Mouse (Mus musculus) MEL (cell line): Measurements from ENCODE around the gene Selenon. TPM values are rescaled to one million over a fixed set of nuclear protein-coding genes. Genes with fewer than 3 reads are reported as not detected.

ENCODE experiments used
- DNase-seq: peaks from one replicate; pipeline ENCODE4 v3.0.0; 2011; ENCODE audit warnings: low read depth, low spot score
- H3K27ac ChIP-seq: 2 replicates; pipeline ENCODE4 v1.5.1; 2012; ENCODE audit warnings: low read depth, mild to moderate bottlenecking, control low read depth, low read length, moderate library complexity; ENCODE audit not compliant: control insufficient read depth
- H3K27me3 ChIP-seq, 2 experiments: fragments of 150-350 bp in 1 of 2; sonication (generic) in 1 of 2; 2 replicates each; pipeline ENCODE4 v1.6.1; 2012; ENCODE audit warnings: low read length in 2 of 2, mild to moderate bottlenecking in 2 of 2, improper control_type of control experiment in 1 of 2, moderate library complexity in 1 of 2; ENCODE audit not compliant: insufficient read depth in 2 of 2, control insufficient read depth in 1 of 2
- H3K36me3 ChIP-seq, 2 experiments: 2 replicates each; pipeline ENCODE4 v1.6.1; 2012 to 2014; ENCODE audit warnings: low read length in 2 of 2, improper control_type of control experiment in 1 of 2, inconsistent platforms in 1 of 2, mild to moderate bottlenecking in 1 of 2; ENCODE audit not compliant: insufficient read depth in 2 of 2, control insufficient read depth in 1 of 2
- H3K4me1 ChIP-seq, 2 experiments: fragments of 150-350 bp in 1 of 2; sonication (generic) in 1 of 2; 2 replicates each; pipeline ENCODE4 v1.6.1; 2012; ENCODE audit warnings: low read length in 2 of 2, improper control_type of control experiment in 1 of 2, mild to moderate bottlenecking in 1 of 2; ENCODE audit not compliant: insufficient read depth in 2 of 2, control insufficient read depth in 1 of 2
- H3K4me3 ChIP-seq, 2 experiments: fragments of 150-350 bp in 1 of 2; sonication (generic) in 1 of 2; 2 replicates each; pipeline ENCODE4 v1.5.1; 2012; ENCODE audit warnings: low read depth in 2 of 2, low read length in 2 of 2, mild to moderate bottlenecking in 2 of 2, moderate library complexity in 2 of 2, control low read depth in 1 of 2, improper control_type of control experiment in 1 of 2; ENCODE audit not compliant: control insufficient read depth in 1 of 2, insufficient read depth in 1 of 2
- H3K79me2 ChIP-seq: 2 replicates; pipeline ENCODE4 v1.6.1; 2012; ENCODE audit warnings: mild to moderate bottlenecking, low read length, moderate library complexity; ENCODE audit not compliant: control insufficient read depth, poor library complexity, insufficient read depth
- H3K9ac ChIP-seq: 2 replicates; pipeline ENCODE4 v1.6.1; 2012; ENCODE audit warnings: low read depth, mild to moderate bottlenecking, control low read depth, low read length, moderate library complexity; ENCODE audit not compliant: control insufficient read depth, poor library complexity, severe bottlenecking
- H3K9me3 ChIP-seq: fragments of 150-350 bp; sonication (generic); replicated peaks from 2 replicates; pipeline ENCODE4 v1.6.1; 2012; ENCODE audit warnings: mild to moderate bottlenecking, low read length, improper control_type of control experiment, moderate library complexity; ENCODE audit not compliant: insufficient read depth
- CHD2 ChIP-seq: IDR thresholded peaks from 2 replicates; pipeline ENCODE4 v1.6.1; 2011; ENCODE audit warnings: low read length, improper control_type of control experiment
- CTCF ChIP-seq, 3 experiments: IDR thresholded peaks in 2 of 3; conservative IDR thresholded peaks in 1 of 3; 2 replicates each; pipeline ENCODE4 v1.5.1; 2011 to 2012; ENCODE audit warnings: low read length in 3 of 3, low read depth in 2 of 3, mild to moderate bottlenecking in 2 of 3, improper control_type of control experiment in 1 of 3, inconsistent platforms in 1 of 3, mixed read lengths in 1 of 3, moderate library complexity in 1 of 3; ENCODE audit not compliant: control insufficient read depth in 1 of 3, insufficient read depth in 1 of 3, poor library complexity in 1 of 3, severe bottlenecking in 1 of 3
- E2F4 ChIP-seq: IDR thresholded peaks from 2 replicates; pipeline ENCODE4 v1.6.1; 2011; ENCODE audit warnings: low read depth, low read length, improper control_type of control experiment, borderline replicate concordance
- EP300 ChIP-seq, 2 experiments: IDR thresholded peaks; 2 replicates each; pipeline ENCODE4 v1.6.1; 2011; ENCODE audit warnings: improper control_type of control experiment in 2 of 2, low read length in 2 of 2, low read depth in 1 of 2, mild to moderate bottlenecking in 1 of 2
- GABPA ChIP-seq: IDR thresholded peaks from 2 replicates; pipeline ENCODE4 v1.6.1; 2012; ENCODE audit warnings: low read depth, mild to moderate bottlenecking, inconsistent platforms, low read length, improper control_type of control experiment, moderate library complexity
- JUND ChIP-seq: IDR thresholded peaks from 2 replicates; pipeline ENCODE4 v1.6.1; 2011; ENCODE audit warnings: low read depth, mild to moderate bottlenecking, improper control_type of control experiment, low read length
- MAFK ChIP-seq: IDR thresholded peaks from 2 replicates; pipeline ENCODE4 v1.6.1; 2011; ENCODE audit warnings: low read depth, mild to moderate bottlenecking, low read length, improper control_type of control experiment, borderline replicate concordance
- MAZ ChIP-seq: IDR thresholded peaks from 2 replicates; pipeline ENCODE4 v1.6.1; 2012; ENCODE audit warnings: low read depth, mild to moderate bottlenecking, inconsistent platforms, low read length, improper control_type of control experiment
- MEF2A ChIP-seq: IDR thresholded peaks from 2 replicates; pipeline ENCODE4 v1.6.1; 2014; ENCODE audit warnings: low read depth, mild to moderate bottlenecking, inconsistent platforms, low read length, improper control_type of control experiment; ENCODE audit not compliant: poor library complexity, insufficient replicate concordance, severe bottlenecking; ENCODE audit errors: extremely low read depth
- MYB ChIP-seq: IDR thresholded peaks from 2 replicates; pipeline ENCODE4 v1.6.1; 2011; ENCODE audit warnings: mild to moderate bottlenecking, low read depth, low read length, improper control_type of control experiment
- MYC ChIP-seq: IDR thresholded peaks from 2 replicates; pipeline ENCODE4 v1.6.1; 2011; ENCODE audit warnings: low read depth, mild to moderate bottlenecking, low read length, improper control_type of control experiment, moderate library complexity
- POLR2A ChIP-seq, 2 experiments: IDR thresholded peaks; 2 replicates each; pipeline ENCODE4 v1.6.1; 2011 to 2012; ENCODE audit warnings: low read length in 2 of 2, mild to moderate bottlenecking in 2 of 2, control low read depth in 1 of 2, improper control_type of control experiment in 1 of 2, low read depth in 1 of 2, moderate library complexity in 1 of 2; ENCODE audit not compliant: control insufficient read depth in 1 of 2, insufficient read depth in 1 of 2, poor library complexity in 1 of 2
- POLR2AphosphoS2 ChIP-seq: IDR thresholded peaks from 2 replicates; pipeline ENCODE4 v1.6.1; 2011; ENCODE audit warnings: low read length, improper control_type of control experiment
- RCOR1 ChIP-seq: IDR thresholded peaks from 2 replicates; pipeline ENCODE4 v1.6.1; 2012; ENCODE audit warnings: low read depth, mild to moderate bottlenecking, inconsistent platforms, low read length, improper control_type of control experiment
- SIN3A ChIP-seq: IDR thresholded peaks from 2 replicates; pipeline ENCODE4 v1.6.1; 2012; ENCODE audit warnings: low read length, improper control_type of control experiment, inconsistent platforms
- SMC3 ChIP-seq: IDR thresholded peaks from 2 replicates; pipeline ENCODE4 v1.6.1; 2011; ENCODE audit warnings: low read depth, low read length, improper control_type of control experiment
- TAL1 ChIP-seq: IDR thresholded peaks from 2 replicates; pipeline ENCODE4 v1.6.1; 2012; ENCODE audit warnings: mild to moderate bottlenecking, inconsistent platforms, low read length, moderate library complexity, mixed read lengths
- TBP ChIP-seq: IDR thresholded peaks from 2 replicates; pipeline ENCODE4 v1.8.0; 2011; ENCODE audit warnings: low read depth, low read length, improper control_type of control experiment
- TCF12 ChIP-seq: IDR thresholded peaks from 2 replicates; pipeline ENCODE4 v1.6.1; 2014; ENCODE audit warnings: low read depth, mild to moderate bottlenecking, inconsistent platforms, low read length, improper control_type of control experiment, moderate library complexity
- UBTF ChIP-seq: IDR thresholded peaks from 2 replicates; pipeline ENCODE4 v1.6.1; 2012; ENCODE audit warnings: low read depth, mild to moderate bottlenecking, inconsistent platforms, low read length, improper control_type of control experiment, moderate library complexity, borderline replicate concordance; ENCODE audit not compliant: insufficient read depth
- USF1 ChIP-seq: IDR thresholded peaks from 2 replicates; pipeline ENCODE4 v1.6.1; 2014; ENCODE audit warnings: low read depth, mild to moderate bottlenecking, inconsistent platforms, low read length, improper control_type of control experiment, moderate library complexity
- USF2 ChIP-seq, 2 experiments: IDR thresholded peaks; 2 replicates each; pipeline ENCODE4 v1.6.1; 2011 to 2012; ENCODE audit warnings: improper control_type of control experiment in 2 of 2, low read length in 2 of 2, borderline replicate concordance in 1 of 2, inconsistent platforms in 1 of 2, low read depth in 1 of 2, mild to moderate bottlenecking in 1 of 2; ENCODE audit not compliant: insufficient read depth in 1 of 2
- ZKSCAN1 ChIP-seq: IDR thresholded peaks from 2 replicates; pipeline ENCODE4 v1.6.1; 2012; ENCODE audit warnings: low read depth, mild to moderate bottlenecking, inconsistent platforms, low read length, improper control_type of control experiment, moderate library complexity
- ZMIZ1 ChIP-seq: IDR thresholded peaks from 2 replicates; pipeline ENCODE4 v1.6.1; 2012; ENCODE audit warnings: low read depth, mild to moderate bottlenecking, inconsistent platforms, low read length, improper control_type of control experiment, moderate library complexity
- ZNF384 ChIP-seq: IDR thresholded peaks from 2 replicates; pipeline ENCODE4 v1.6.1; 2012; ENCODE audit warnings: low read depth, mild to moderate bottlenecking, inconsistent platforms, low read length, improper control_type of control experiment
- polyA plus RNA-seq, 2 experiments: library from polyadenylated mRNA; stranded (reverse) in 1 of 2; unstranded in 1 of 2; fragments of >175 nt in 1 of 2; fragments of >200 nt in 1 of 2; gene quantifications; 2 replicates each; pipeline versions ENCODE4 v1.2.1 to v1.2.4; 2012; ENCODE audit warnings: low replicate concordance in 2 of 2, low read depth in 1 of 2; ENCODE audit not compliant: insufficient read length in 2 of 2, insufficient read depth in 1 of 2, missing spikeins in 1 of 2
- total RNA-seq: library from RNA; depleted of rRNA; stranded (reverse); fragments of 300-350 nt; gene quantifications from 2 replicates; pipeline ENCODE4 v1.2.3, GENCODE M21; 2012

Gene Selenon
- total and polyA plus RNA-seq, 3 experiments = 2.9 to 16.3 TPM; not detected in 1

DNA sequence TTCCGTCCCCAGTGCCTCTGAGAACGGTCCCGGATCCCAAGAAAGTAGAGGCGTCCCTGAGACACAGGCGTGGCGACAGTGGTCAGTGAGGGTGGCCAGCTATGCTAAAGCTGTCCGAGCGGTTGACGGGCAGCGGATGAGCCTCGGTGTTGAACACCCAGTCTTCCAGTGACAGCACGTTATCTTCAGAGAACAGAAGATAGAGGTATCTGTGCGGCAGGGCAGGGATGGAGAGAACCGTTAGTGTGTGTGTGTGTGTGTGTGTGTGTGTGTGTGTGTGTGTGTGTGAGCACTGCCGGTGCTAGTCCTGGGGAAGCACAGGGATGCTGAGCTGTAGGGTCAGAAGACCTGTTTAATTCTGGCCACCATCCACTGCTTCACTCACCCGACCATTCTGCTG, 11.7 kb upstream of the Selenon start:
- no peak overlapping the region for H3K4me3 ChIP-seq
- no peaks in the 10 kb centered on the region for H3K27me3 ChIP-seq
- no peaks in the 10 kb centered on the region for H3K36me3 ChIP-seq
- H3K4me1 ChIP-seq = no peaks in the 10 kb centered on the region
- H3K79me2 ChIP-seq = no peaks in the 10 kb centered on the region
- H3K9me3 ChIP-seq = no peaks in the 10 kb centered on the region
- peak in 1 of 2 experiments; percentile 57; a peak in 1 of 4 replicates for TF ChIP-seq EP300 (IDR thresholded peaks at IDR 0.05; ENCODE audit: low read depth in 1 of 2, low read length in 2 of 2)
- 0 out of 2 replicates have a peak, but pooled peaks have one; percentile 20 for TF ChIP-seq RCOR1
- peak; percentile 28; the same call in 1 of the 2 replicates for TF ChIP-seq MYB
- TF ChIP-seq TAL1 = no peak
- no peak for TF ChIP-seq ZMIZ1
- peak; percentile 28; the same call in 1 of the 2 replicates for TF ChIP-seq TCF12
- no peak for TF ChIP-seq MYC
- no peak for DNase-seq
- no peak overlapping the region for H3K9ac ChIP-seq
- H3K27ac ChIP-seq = no peak overlapping the region

DNA sequence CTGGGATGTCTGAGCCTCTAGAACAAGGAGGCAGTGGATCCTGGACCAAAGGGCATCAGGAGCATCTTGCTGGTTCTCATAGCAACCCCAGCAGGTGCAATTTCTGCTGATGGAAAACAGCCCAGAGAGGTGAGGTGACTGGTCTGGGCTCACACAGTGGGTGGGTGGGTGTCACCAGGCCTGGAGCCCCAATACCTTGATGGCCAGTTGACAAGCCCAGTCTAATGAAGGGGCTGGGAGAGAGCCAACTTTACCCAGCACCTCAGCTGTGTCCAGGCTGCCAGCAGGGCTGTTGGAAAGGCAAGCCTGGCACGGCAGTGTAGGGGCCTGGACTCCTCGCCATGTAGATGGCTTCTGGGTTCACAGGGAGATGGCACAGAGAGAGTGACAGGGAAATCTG, 10.0 kb upstream of the Selenon start:
- no peak overlapping the region for H3K4me3 ChIP-seq
- no peak overlapping the region for H3K27ac ChIP-seq
- peaks cover 0 to 4% of the 10 kb centered on the region in 2 experiments; a peak in 1 of 4 replicates for H3K36me3 ChIP-seq
- H3K9me3 ChIP-seq = no peaks in the 10 kb centered on the region
- H3K27me3 ChIP-seq = no peaks in the 10 kb centered on the region
- TF ChIP-seq MEF2A (no peak), CTCF (IDR thresholded peaks at IDR 0.05 in 2 of 3, conservative IDR thresholded peaks at IDR 0.05 in 1 of 3; ENCODE audit: control insufficient read depth in 1 of 3, insufficient read depth in 1 of 3, low read depth in 2 of 3, low read length in 3 of 3, poor library complexity in 1 of 3, severe bottlenecking in 1 of 3) (no peak), MAFK (no peak), ZNF384 (no peak), SIN3A (no peak), MAZ (no peak), POLR2AphosphoS2 (no peak), POLR2A (IDR thresholded peaks at IDR 0.05; ENCODE audit: control insufficient read depth in 1 of 2, insufficient read depth in 1 of 2, low read depth in 1 of 2, low read length in 2 of 2, poor library complexity in 1 of 2) (no peak), JUND (no peak), SMC3 (no peak), USF1 (no peak), USF2 (IDR thresholded peaks at IDR 0.05; ENCODE audit: borderline replicate concordance in 1 of 2, insufficient read depth in 1 of 2, low read depth in 1 of 2, low read length in 2 of 2) (no peak), E2F4 (no peak), UBTF (no peak), ZKSCAN1 (no peak), GABPA (no peak), TBP (no peak), CHD2 (no peak), TCF12 (no peak)
- peaks cover 2 to 5% of the 10 kb centered on the region in 2 experiments for H3K4me1 ChIP-seq
- DNase-seq = no peak
- no peak overlapping the region for H3K9ac ChIP-seq
- H3K79me2 ChIP-seq = no peaks in the 10 kb centered on the region
